Mouse (Mus musculus): ENCODE results near the gene Serp2. TPM values are rescaled to one million over a fixed set of nuclear protein-coding genes. Genes with fewer than 3 reads are reported as not detected.
A peak's percentile ranks its signal among the peaks of the same experiment; 100 is the strongest.

Serp2 gene
- total RNA-seq, 1 experiment: 3.5 TPM

DNA sequence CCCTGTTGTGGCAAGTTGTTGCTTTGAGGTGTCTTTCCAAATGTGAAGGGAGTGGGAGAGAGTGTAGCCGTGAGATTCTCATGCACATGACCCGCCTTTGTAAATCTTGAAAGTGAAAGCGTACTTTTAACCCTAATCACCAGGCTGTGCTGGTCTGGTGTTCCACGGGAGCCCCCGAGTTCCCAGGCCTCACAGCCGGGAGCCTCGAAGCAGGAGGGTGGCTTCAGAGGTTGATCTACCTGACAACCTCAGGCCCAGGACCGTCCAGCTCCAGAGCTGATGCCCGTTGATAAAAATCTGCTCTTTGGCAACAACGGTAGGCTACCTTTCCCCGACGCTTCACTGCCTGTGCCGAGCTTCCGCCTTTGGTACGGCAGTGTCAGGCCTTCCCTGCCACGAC is 69.1 kb downstream of the Serp2 start:
- in situ Hi-C loops (cut with MboI; ENCODE audit: low sequenced_read_pairs in 2 of 2, unreplicated experiment in 2 of 2): no loop called here
- Histone ChIP-seq H3K9ac (ENCODE audit: insufficient read depth, low read depth, low read length, poor library complexity, severe bottlenecking) (peak overlapping the region; percentile 64; the same call in 1 of the 2 replicates), H3K36me3 (ENCODE audit: control insufficient read depth, insufficient read depth, low read length, poor library complexity, severe bottlenecking) (no peaks in the 10 kb centered on the region), H3K4me1 (ENCODE audit: control insufficient read depth in 2 of 2, insufficient read depth in 2 of 2, low read length in 2 of 2, poor library complexity in 1 of 2) (peaks cover 0 to 3% of the 10 kb centered on the region in 2 experiments; a peak in 1 of 4 replicates), H3K4me3 (ENCODE audit: insufficient read depth in 1 of 2, low read depth in 1 of 2, low read length in 2 of 2, poor library complexity in 1 of 2, severe bottlenecking in 1 of 2) (peak overlapping the region in 1 of 2 experiments; percentile 18; a peak in 2 of 4 replicates), H3K9me3 (ENCODE audit: control insufficient read depth, insufficient read depth, low read depth, low read length) (no peaks in the 10 kb centered on the region), H3K27ac (ENCODE audit: insufficient read depth, low read depth, low read length, poor library complexity, severe bottlenecking) (no peak overlapping the region)
- no peak for DNase-seq (ENCODE audit: low read depth, low spot score)
- no peak for TF ChIP-seq HCFC1 (IDR thresholded peaks at IDR 0.05; ENCODE audit: borderline replicate concordance, insufficient read depth, low read length)
- no peak for TF ChIP-seq MAFK (IDR thresholded peaks at IDR 0.05; ENCODE audit: insufficient read depth, low read depth, low read length)
- TF ChIP-seq ZC3H11A (IDR thresholded peaks at IDR 0.05; ENCODE audit: borderline replicate concordance, low read depth, low read length): no peak
- TF ChIP-seq CHD2 (IDR thresholded peaks at IDR 0.05; ENCODE audit: low read depth, low read length): no peak
- no peak for TF ChIP-seq ZNF384 (IDR thresholded peaks at IDR 0.05; ENCODE audit: low read depth, low read length)

DNA sequence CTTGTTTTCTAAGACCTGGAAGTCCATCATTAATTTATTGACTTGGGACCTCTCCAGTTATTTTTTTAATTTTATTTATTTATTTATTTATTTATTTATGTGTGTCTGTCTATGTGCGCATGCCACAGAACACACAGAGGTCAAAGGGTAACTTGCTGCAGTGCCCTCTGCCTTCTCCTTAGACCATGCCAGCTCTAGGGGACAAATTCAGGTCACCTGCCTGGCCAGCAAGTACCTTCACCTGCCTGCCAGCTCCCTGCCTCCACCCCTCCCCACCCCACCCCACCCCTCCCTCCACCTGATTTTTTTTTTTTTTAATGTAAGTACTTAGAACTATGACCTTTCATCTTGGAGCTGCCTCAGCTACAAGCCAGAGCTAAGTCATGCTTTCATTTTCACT is 73.0 kb downstream of the Serp2 start:
- no peak overlapping the region for H3K27ac ChIP-seq (ENCODE audit: insufficient read depth, low read depth, low read length, poor library complexity, severe bottlenecking)
- in situ Hi-C loops (cut with MboI; ENCODE audit: low sequenced_read_pairs in 2 of 2, unreplicated experiment in 2 of 2): no loop called here

More for the DNA sequence above, 73.0 kb downstream of the Serp2 start:
- no peaks in the 10 kb centered on the region for H3K9me3 ChIP-seq (ENCODE audit: control insufficient read depth, insufficient read depth, low read depth, low read length)
- H3K36me3 ChIP-seq (ENCODE audit: control insufficient read depth, insufficient read depth, low read length, poor library complexity, severe bottlenecking): no peaks in the 10 kb centered on the region
- no peak for DNase-seq (ENCODE audit: low read depth, low spot score)
- no peak for TF ChIP-seq MAFK (IDR thresholded peaks at IDR 0.05; ENCODE audit: insufficient read depth, low read depth, low read length)
- no peak for TF ChIP-seq HCFC1 (IDR thresholded peaks at IDR 0.05; ENCODE audit: borderline replicate concordance, insufficient read depth, low read length)
- H3K4me1 ChIP-seq (ENCODE audit: control insufficient read depth in 2 of 2, insufficient read depth in 2 of 2, low read length in 2 of 2, poor library complexity in 1 of 2): peaks cover 7 to 10% of the 10 kb centered on the region in 2 experiments; a peak in 2 of 4 replicates
- no peak overlapping the region for H3K9ac ChIP-seq (ENCODE audit: insufficient read depth, low read depth, low read length, poor library complexity, severe bottlenecking)
- H3K4me3 ChIP-seq (ENCODE audit: insufficient read depth in 1 of 2, low read depth in 1 of 2, low read length in 2 of 2, poor library complexity in 1 of 2, severe bottlenecking in 1 of 2): no peak overlapping the region

Other genes starting within 250 kb of the Serp2 start
- 129 and 133 TPM in 2 replicates for gene Tsc22d1, start 141.9 kb downstream of the Serp2 start, total RNA-seq (2012; rRNA removed)

All from ES-E14 (cell line).